Mouse (Mus musculus) ovary, postnatal 36 days (tissue): ENCODE data around the gene Nit2.

Experiments used
- DNase-seq: peaks from one replicate; pipeline ENCODE4 v3.0.0; 2022; ENCODE audit warnings: low spot score, mixed read lengths

Nit2 gene

DNA sequence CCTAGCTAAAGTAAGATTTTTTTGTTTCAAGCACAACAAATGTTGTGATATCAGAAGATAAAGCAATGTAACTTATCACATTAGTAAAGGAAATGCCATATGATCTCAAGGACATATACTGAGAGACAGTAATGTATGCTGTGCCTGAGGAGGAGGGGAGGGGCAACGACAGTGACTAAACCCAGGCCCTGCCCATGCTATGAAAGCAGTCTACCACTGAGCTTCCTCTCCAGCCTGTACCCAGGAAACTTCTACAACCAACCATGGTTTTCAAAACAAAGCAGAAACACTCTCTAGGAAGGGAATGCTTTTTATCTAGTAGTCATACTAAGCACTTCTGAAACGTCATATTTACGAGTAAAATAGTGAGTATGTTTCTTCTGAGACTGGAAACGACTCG is 4.3 kb downstream of the Nit2 start:
- no peak for DNase-seq

DNA sequence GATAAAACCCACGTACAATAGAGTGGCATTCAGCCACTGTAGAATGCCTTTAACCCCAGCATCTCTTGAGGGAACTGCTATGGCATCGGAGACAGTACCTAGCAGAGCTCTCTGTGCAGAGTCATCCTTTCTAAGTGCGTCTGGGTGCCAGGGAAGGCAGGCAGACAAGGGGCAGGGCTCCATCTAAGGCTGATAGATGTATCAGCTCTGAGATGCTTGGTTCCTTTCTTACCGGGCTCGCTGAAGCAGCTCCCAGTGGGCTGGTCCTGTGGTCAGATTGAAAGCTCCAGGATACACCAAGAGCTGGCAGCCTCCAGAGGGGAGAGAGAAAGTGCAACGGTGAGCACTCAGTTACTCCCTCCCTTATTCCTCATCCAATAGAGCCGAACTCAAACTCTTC is 7.3 kb downstream of the Nit2 start:
- no peak for DNase-seq

DNA sequence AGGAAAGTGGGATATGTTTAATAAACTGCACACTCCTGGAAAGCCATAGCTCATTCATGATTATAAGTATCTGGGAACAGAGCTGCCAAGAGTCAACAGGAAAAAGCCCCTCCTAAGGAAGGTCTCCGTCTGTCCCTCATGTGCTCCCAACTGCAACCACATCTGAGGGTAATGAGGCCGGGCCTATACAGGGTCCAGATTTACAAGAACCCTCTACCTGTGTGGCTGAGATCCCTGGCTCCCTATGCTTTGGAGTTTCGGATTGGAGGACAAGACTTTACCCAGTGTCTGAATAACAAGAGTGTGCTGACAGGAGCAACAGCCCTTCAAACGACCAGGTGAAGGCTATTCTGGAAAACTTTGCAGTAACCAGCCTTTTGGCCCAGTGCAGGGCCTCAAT is 9.4 kb downstream of the Nit2 start:
- no peak for DNase-seq

DNA sequence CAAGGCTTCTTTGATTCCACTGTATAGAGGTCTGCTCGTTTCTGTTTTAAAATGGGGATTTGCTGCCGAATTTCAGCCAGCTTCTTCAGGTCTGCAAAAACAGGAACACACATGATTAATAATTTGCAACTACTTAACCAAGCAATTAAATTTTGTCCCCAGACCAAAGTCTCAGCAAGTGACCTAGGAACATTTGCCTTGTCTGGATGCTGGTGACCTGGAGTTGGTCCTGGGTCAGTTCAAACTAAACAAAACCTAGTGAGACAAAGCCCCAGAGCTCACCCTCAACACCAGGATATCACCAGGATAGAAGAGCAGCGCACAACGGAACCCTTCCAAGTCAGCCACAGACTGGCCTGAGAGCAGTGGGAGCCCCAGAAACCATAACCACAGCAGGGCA is 10.1 kb downstream of the Nit2 start:
- DNase-seq, result no peak

DNA sequence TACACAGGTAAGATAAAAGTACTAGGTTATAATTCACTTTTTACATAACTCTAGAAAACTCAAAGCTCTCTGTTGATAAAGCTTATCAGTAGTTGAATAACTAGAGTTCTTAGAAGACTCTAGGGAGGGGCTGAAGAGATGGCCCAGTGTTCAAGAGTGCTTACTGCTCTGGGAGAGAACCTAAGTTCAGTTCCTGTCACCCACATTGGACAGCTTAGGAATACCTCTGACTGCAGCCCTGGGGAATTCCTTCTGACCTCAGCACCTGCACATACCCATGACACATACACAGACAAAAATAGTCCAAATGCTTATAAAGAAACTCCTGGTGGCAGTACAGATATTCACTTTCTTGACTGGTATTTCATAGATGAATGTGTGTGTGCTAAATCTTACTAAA is 11.2 kb downstream of the Nit2 start:
- DNase-seq, result no peak

DNA sequence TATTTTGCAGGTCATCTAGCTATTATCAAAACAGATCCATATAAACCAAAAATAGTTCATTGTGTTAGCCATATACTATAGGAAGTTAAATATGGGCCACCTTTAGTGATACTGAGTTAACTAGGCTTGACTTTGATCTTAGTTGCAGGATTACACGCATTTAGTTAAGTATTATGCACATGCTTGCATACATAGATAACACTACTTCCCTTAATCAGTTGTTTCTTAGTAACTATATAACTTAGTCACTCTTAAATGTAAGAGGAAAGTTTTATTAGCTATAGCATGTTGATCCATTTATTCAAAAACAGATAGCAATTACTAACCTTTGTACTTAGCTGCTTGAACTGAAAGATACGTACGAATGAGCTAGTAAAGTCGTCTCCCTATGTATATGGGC is 15.7 kb downstream of the Nit2 start:
- DNase-seq, result no peak

DNA sequence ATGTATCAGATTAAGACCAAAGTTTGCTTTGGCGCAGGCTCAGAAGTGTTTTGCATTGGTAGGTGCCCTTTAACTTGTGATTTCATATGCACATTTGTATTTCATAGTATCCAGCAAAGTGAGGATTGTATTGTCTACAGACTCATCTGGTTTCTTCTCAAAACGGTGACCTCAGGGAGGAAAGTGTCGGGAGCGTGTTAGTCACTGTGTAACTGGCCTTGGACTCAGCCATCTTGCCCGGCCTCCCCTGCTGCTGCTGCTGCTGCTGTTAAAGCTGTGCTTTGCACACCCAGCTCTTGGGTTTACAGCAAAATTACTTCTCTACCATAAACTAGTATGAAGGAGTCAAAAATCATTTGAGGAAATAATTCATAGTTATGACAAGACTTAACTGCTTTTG is 22.4 kb downstream of the Nit2 start:
- DNase-seq, result no peak

DNA sequence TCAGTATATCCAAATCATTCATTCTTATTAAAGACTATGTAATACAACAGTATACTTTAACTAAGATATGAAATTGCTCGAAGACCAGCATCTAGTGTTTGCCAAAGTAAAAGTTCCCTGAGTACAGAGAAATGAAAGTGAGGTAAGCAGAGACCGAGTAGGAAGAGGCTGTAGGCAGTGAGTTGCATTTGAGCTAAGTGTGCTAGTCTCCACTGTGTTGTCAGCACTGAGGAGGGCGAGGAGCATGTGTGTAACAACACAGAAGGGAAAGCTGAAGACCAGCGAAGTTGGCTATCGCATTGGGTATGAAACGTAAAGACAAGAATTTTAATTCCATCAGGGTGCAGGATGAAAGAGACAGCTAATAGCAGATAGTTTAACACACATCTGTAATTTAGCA is 33.5 kb downstream of the Nit2 start:
- no peak for DNase-seq

DNA sequence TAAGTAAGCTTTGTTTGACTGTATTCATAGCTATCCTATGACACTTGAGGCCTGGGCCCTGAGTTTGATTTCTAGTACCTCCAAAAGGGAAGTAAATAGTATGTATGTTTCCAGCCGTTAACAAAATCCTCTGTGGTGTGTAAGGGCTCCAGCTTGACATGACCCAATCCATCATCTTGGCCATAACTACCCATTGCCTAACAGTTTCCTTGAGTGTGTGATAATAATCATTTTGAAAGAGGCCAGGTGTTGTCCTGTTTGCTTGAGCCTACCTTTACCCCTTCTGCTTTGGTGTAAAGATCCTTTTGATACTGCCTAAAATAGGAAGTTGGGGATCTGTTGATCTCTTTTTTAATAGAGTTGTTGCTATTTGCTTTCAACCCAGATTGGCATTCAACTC is 34.8 kb downstream of the Nit2 start:
- no peak for DNase-seq

DNA sequence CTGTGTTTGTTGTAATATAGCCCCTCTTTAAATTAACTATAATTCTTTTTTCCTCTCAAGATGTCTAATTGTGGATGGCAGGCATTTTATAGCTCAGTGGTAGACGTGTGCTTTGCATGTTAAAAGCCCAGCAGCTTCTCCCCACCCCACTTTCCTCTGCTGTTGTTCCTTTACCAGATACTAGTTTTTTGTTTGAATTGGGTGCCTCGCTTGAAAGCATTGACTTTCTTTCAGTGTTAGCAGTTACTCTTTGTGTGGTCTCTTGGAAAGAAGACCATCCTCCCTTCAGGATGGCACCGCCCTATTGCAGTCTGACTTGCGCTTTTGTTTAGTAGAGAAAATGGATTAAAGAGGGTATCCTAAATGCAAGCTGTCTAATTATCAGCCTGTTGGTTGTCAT is 35.6 kb downstream of the Nit2 start:
- no peak for DNase-seq

DNA sequence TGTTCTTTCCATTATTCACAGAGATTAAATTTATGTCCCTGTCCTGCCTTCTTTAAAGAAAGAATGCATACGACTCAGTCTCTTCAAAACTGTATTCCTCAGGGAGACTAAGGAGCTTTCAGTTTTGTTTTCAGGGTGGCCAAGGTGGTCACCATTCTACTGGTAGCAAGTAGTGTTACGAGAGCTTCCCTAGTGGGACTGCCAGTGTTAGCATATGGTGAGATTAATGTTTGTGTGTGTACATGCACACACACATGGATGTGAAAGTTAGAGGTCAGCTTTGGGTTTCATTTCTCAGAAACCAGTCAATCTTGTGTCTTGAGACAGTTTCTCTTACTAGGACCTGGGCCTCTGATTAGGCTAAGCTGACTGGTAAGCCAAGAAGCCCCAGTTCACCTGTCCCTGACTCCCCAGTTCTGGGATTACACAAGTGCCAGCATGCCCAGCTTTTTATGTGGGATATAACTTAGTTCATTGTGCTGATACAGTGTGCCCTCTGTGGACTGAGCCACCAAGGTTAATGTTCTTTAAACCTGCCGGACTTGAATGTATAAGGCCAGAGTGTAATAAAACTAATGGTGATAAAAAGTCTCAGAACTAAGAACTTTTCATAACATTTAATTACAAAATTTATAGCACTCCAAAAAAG is 36.3 kb downstream of the Nit2 start:
- DNase-seq, result no peak

DNA sequence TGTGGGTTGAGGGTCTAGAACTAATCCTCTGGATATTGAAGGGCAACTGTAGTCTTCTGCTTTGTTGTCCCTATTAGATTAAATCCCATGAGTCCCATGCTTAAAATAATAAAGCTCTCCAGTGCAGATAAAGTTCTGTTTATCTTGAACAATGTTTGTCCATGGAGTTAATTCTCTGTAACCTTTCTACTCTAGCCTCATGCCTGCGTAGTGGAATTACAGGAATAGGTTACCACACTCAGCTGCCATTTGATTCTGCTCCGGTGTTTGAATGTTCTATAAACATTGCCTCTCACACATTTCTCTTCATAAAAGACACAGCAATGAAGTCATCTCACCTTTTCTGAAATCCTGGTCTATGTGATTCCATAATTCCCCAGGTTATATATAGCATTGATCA is 39.3 kb downstream of the Nit2 start:
- DNase-seq, result no peak

DNA sequence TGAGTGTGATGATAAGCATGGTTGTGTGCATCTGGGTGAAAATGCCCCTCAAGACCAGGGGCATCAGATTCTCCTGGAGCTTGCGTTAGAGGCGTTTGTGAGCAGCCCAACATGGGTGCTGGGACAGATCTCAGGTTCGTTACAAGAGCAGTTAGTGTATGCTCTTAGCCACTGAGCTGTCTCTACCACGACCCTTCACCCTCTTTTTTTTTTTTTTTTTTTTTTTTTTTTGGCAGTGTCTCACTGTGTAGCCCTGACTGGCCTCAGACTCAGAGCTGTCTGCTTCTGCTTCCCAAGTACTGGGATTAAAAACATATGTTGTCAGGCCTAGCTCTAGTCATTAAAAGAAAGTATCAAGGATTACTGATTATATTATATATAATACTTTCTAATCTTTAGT is 40.9 kb downstream of the Nit2 start:
- no peak for DNase-seq

DNA sequence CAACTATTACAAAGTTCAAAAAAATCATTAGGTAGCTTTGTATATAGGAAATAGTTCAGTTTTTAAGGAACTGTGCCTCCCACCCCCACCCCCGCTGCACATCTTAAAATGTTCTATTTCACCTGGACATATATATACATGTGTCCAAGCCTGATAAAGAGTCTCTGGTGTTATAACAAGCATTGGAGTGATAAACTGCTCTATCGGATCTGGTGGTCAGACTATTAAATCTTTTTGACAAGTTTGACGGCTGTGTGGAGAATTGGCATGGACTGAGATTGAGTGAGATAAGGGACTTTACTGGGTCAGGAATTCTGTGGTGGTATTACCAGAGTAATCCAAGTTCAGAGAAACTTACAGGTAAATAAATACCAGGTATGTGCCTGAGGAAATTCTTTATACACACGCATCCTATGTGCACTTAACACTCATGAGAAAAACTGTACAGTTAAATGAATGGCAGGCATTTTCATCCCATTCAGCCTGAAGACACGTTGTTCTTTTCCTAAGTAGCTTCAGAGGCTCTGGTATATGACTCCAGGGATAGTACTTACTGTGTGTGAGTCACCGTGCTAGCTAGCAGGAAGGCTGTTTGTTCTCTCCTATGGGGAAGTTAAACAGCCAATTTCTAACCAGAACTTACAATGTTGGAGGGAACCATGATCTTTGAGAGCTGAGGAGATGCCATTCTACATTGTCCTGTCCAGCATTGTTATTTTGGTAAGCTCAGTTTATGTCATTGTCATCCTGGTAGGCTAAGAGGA is 44.3 kb downstream of the Nit2 start:
- DNase-seq, result no peak

DNA sequence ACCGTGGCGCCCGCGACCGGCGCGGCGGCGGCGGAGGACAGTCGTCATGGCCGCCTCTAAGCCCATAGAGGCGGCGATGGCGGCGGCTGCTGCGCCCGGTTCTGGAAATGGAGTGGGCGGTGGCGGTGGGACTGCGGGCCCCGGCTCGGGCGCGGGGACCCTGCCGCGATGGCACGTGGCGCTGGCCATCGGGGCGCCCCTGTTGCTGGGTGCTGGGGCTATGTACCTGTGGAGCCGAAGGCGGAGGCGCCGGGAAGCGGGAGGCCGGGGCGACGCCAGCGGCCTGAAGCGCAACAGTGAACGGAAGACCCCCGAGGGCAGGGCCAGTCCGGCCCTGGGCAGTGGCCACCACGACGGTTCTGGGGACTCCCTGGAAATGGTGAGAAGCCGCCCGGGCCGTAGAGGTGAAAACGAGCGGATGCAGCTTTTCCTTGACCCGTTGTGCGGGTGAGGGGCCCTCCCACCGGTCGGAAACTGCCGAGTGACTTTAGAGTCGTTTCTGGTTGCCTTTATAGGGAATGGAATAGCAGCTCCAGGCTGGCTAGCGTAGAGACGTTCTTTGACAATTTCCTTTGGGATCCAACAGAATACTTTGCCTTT is 45.2 kb downstream of the Nit2 start:
- no peak for DNase-seq

DNA sequence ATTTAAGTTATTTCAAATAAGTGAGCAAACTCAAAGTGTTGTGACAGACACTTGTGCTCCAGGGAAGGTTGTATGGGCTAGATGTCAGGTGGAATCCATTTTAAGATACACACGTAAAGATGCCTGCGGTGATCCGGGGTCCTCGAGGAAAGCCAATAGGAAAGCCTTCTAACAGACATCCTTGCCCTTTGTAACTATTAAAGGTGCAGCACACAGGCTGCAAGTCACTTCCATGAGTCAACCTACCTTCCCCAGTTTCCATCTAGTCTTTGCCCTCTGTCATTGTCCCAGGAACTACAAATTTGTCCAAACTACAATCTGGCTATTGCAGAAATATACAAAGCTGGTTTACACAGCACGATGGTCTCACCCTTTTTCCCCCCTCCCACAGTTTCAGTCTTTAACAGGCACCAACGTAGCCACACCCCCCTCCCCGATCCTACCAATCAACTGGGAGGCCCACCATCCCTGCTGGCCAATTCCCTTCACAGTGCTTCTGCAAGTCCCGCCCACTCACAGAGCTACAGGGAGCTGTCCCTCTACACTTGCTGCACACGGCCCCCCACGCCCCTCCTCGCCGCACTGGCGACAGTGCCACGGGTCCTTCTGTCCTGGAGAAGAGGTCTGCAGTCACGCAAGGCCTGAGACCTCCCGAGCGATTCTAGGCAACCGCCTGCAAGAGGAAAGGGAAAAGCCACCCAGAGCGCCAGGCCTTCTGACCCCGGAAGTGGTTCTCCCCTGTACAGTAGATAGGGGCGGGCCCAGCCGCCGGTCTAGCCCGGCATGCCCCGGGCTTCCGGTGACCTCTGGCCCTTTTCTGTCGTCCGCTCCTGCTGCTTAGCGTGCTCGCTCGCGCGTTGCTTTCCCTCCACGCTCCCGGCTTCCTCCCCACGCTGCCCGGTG is 46.0 kb downstream of the Nit2 start, which contains the start of gene Tomm70a:
Gene Tomm70a, plus strand, starts transcription at position 791 of the 903 bp plus-strand sequence.
- DNase-seq, result peak; percentile 89

DNA sequence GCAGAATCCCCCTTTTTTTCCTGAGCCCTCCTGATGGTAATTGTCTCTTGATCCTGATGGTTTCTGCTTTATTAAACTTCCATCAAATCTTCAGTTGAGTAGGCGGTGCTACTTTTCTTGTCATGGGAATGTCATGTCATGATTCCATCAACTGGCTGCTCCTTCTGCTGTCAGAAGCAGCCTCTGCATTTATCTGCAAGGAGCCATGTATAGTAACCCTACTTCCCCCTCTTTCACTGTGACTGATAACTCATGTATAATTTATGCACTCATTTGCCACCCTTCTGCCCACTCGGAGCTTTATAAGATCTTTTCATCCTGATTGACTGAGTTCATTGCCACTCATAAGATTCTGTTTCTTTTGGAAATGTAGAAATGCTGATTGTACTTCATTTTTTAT is 49.6 kb downstream of the Nit2 start:
- DNase-seq, result no peak

DNA sequence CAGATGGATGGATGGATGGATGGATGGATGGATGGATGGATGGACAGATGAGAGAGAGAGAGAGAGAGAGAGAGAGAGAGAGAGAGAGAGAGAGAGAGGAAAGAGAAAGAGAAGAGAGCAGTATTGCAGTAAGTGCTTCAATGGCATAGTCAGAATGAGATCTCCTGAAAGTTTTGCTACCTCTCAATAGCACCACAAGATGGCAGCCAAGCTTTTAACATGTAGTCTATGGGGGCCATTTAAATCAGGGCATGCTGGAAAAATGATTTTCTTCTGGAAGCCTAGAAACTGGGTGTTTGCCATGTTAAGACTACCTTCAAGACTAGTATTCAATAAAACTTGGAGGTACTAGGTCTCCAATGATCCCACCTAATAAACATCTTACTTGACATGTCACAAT is 51.1 kb downstream of the Nit2 start:
- no peak for DNase-seq
